In the genomic region with DNA sequence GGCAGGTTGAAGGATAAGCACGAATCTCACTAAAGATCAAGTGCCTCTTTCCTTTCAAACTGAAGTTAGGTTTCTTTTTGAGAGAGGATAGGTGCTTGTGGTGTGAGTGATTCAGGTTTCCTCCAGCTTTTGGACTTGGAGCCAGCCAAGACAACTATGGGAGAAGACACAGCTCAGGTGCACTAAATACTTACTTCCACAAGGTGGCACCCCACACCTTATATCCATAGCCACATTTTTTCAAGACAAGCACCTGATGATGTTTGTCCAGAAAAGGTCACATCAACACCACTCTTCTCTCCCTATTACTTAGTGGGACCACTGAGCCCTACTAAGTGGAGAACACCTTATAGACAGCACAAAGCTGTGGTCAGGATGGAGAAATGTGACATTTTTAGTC, we compare ENCODE assay signal across 10 mouse cellular contexts. TPM values are rescaled to one million over a fixed set of nuclear protein-coding genes. Genes with fewer than 3 reads are reported as not detected.
A peak's percentile ranks its signal among the peaks of the same experiment; 100 is the strongest.
DNase-seq lines count a peak whose midpoint lies in the region; ATAC-seq and TF ChIP-seq lines count a peak whose summit lies in the region.
"Had no signal": no experiment of that assay in that cellular context is flagged by ENCODE, and none has a peak within 500 bp of the region (broad histone marks: within the 10 kb centered on the region; RNA-seq: fewer than 3 reads in every experiment).

No protein-coding gene starts in this region.

- no peak overlapping the region for H3K27ac ChIP-seq in lung, embryonic 14.5 days (ENCODE audit: low read depth)
- H3K27ac ChIP-seq: heart, embryonic 13.5 days had no signal

- H3K4me3 ChIP-seq in lung, embryonic 14.5 days (ENCODE audit: low read depth, low read length), result no peak overlapping the region
- H3K4me3 ChIP-seq: heart, embryonic 13.5 days; megakaryocyte, embryonic 14.5 days had no signal

- H3K4me2 ChIP-seq in lung, embryonic 14.5 days, result no peak overlapping the region
- H3K4me2 ChIP-seq: heart, embryonic 13.5 days had no signal

- no peak for ATAC-seq in cerebellum, adult (ENCODE audit: insufficient number of reproducible peaks, low FRiP score, low TSS enrichment)
- no peak for ATAC-seq in lung, embryonic 14.5 days (ENCODE audit: insufficient read depth)
- no peak for ATAC-seq in frontal cortex, adult (ENCODE audit: low TSS enrichment)

- H3K27me3 ChIP-seq in lung, embryonic 14.5 days (ENCODE audit: insufficient read depth, low read length), result no peaks in the 10 kb centered on the region
- H3K27me3 ChIP-seq: heart, embryonic 13.5 days; megakaryocyte, embryonic 14.5 days had no signal

- no peaks in the 10 kb centered on the region for H3K4me1 ChIP-seq in lung, embryonic 14.5 days (ENCODE audit: insufficient read depth)
- H3K4me1 ChIP-seq: heart, embryonic 13.5 days; megakaryocyte, embryonic 14.5 days had no signal

- 7% methylated on average over 1 of the region's 1 CpGs for WGBS in lung, embryonic 14.5 days

- H3K9me3 ChIP-seq in lung, embryonic 14.5 days (ENCODE audit: low read depth, low read length), result peaks cover 4% of the 10 kb centered on the region; the same call in 1 of the 2 replicates
- H3K9me3 ChIP-seq: megakaryocyte, embryonic 14.5 days had no signal

- DNase-seq in cerebellum, adult 11 months, result peak; percentile 10
- DNase-seq in lung, embryonic 14.5 days, result peak; percentile 41
- DNase-seq in lung, postnatal 25 days (ENCODE audit: low spot score), result no peak
- peak; percentile 1 for DNase-seq in c-Kit-positive CD71-positive TER-119-negative erythroid progenitor cells, embryonic 14.5 days (ENCODE audit: low read depth)
- peak; percentile 41 for DNase-seq in kidney, adult 9 months
- peak; percentile 30 for DNase-seq in retina, embryonic 14.5 days (ENCODE audit: low spot score)

- no peaks in the 10 kb centered on the region for H3K36me3 ChIP-seq in lung, embryonic 14.5 days (ENCODE audit: insufficient read depth)
- H3K36me3 ChIP-seq: heart, embryonic 13.5 days had no signal

- TF ChIP-seq CTCF in lung, embryonic 14.5 days (IDR thresholded peaks at IDR 0.05; ENCODE audit: low read depth), result peak; percentile 43; the same call in 1 of the 2 replicates

- H3K9ac ChIP-seq in lung, embryonic 14.5 days, result no peak overlapping the region
- H3K9ac ChIP-seq: heart, embryonic 13.5 days had no signal

RNA-seq across cellular contexts. Expression of gene Crlf2, which starts 52.1 kb away (rescaled TPM):
- polyA plus RNA-seq in lung, embryonic 14.5 days (2014; fragmentation: Nextera tagmentation; extraction: Ambion mirVana), result 10.7 and 10.9 TPM in 2 replicates
